Mouse (Mus musculus): Measurements from ENCODE around the gene Mmp2. TPM values are rescaled to one million over a fixed set of nuclear protein-coding genes. Genes with fewer than 3 reads are reported as not detected.
A peak's percentile ranks its signal among the peaks of the same experiment; 100 is the strongest.
"Not testable (repeated sequence)": the region's sequence is repeated elsewhere in the genome, so short reads cannot be mapped to it uniquely, and the experiment has no call there.

Gene Mmp2
- polyA plus RNA-seq (2014; fragmentation: Nextera tagmentation; extraction: Ambion mirVana): 123 and 131 TPM in 2 replicates

DNA sequence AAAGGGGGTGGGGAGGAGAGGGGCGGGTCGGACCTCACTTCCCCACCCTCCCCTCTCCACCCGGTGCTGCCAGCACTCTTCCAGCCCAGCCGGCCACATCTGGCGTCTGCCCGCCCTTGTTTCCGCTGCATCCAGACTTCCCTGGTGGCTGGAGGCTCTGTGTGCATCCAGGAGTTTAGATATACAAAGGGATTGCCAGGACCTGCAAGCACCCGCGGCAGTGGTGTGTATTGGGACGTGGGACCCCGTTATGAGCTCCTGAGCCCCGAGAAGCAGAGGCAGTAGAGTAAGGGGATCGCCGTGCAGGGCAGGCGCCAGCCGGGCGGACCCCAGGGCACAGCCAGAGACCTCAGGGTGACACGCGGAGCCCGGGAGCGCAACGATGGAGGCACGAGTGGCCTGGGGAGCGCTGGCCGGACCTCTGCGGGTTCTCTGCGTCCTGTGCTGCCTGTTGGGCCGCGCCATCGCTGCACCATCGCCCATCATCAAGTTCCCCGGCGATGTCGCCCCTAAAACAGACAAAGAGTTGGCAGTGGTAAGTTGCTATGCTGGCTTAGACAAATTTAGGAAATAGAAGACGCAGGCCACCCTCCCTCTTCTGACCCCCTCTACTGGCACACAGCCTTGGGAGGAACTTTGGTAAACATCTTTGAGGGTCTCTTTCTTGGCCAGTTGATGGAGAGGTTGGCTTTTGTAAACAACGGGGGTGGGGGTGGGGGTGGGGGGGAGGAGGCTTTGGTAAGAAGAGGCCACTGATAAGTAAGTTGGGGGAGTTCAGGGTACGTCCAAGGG lies at the start of gene Mmp2:
Gene Mmp2 (plus strand): TSS at position 49 of the 792 bp plus-strand sequence.
- Histone ChIP-seq H3K4me2 (ENCODE audit: low read length) (peak within 1 kb of the TSS; percentile 68), H3K4me3 (ENCODE audit: control insufficient read depth in 1 of 2, insufficient read depth in 1 of 2, low read depth in 1 of 2, low read length in 2 of 2) (peak within 1 kb of the TSS; percentile 52 to 71), H3K4me1 (ENCODE audit: control insufficient read depth in 2 of 2, insufficient read depth in 2 of 2, low read length in 2 of 2) (peaks cover 2 to 7% of the 10 kb centered on the region in 2 experiments; a peak in 2 of 4 replicates), H3K9ac (ENCODE audit: low read length) (peak within 1 kb of the TSS; percentile 78), H3K9me3 (ENCODE audit: control insufficient read depth, low read length) (no peaks in the 10 kb centered on the region), H3K27me3 (ENCODE audit: control insufficient read depth, insufficient read depth, low read length) (peaks cover 25% of the 10 kb centered on the region), H3K27ac (replicated peaks in 1 of 2; ENCODE audit: control insufficient read depth in 1 of 2, insufficient read depth in 1 of 2, low read depth in 2 of 2, low read length in 2 of 2) (peak within 1 kb of the TSS; percentile 73 to 85), H3K36me3 (ENCODE audit: control insufficient read depth, insufficient read depth, low read length) (peaks cover 9% of the 10 kb centered on the region; the same call in 1 of the 2 replicates)
- 1% methylated on average over 37 of the region's 37 CpGs for whole genome bisulfite sequencing
- ATAC-seq (ENCODE audit: insufficient number of reproducible peaks, insufficient read depth, low FRiP score, low read depth): peak; percentile 65

DNA sequence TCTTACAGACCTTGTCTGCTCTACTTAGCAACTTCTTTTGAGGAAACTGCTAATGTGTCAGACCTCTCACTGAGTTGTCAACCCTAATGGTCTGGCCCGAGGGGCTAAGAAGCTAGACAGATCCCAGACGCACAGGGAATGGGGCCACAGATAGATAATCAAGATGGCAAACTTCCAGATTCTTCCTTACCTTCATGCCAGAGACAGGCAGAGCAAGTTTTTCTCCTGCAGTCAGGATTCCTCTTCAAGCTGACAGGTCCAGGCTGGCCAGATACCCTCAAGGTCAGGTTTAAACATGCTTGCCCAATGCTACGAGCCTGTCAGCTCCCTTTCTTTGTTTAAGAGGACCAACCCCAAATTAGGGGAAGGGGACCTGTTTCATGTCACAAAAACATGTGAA lies 46.1 kb upstream of the Mmp2 start:
- no peak overlapping the region for H3K4me2 ChIP-seq (ENCODE audit: low read length)
- 12% methylated on average over 3 of the region's 3 CpGs for WGBS

DNA sequence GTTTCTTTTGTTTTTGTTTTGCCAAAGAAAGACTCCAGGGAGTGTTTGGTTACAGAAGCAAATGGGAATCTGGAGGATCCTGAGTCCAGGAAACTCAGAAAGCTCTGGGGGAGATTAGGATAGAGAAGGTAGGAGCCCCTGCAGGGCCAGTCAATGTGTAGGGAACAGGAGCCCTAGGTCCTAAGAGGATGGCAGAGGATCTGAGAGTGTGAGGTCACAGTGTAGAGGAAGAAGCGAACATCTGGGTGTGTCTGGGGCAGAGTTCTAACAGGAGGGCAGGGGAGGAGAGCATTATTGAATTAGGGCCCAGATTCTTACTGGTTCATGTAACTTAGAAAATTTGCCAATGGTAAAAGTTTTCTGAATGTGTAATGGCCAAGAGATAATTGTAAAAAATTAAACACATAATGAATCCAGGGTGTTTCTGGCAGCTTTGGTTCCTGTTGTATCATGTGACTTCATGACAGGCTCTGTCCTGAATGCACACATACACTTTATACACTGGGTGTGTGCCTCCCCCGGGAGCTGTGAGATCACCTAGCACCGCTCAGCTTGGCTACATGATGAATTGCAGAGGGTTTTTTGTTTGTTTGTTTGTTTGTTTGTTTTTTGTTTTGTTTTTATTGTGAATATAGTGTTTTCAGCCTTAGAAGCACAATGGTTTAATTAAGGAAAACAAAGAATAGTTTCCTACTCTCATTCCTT lies 43.0 kb upstream of the Mmp2 start:
- Histone ChIP-seq H3K36me3 (ENCODE audit: control insufficient read depth, insufficient read depth, low read length) (no peaks in the 10 kb centered on the region), H3K4me3 (ENCODE audit: control insufficient read depth in 1 of 2, insufficient read depth in 1 of 2, low read depth in 1 of 2, low read length in 2 of 2) (no peak overlapping the region), H3K9me3 (ENCODE audit: control insufficient read depth, low read length) (no peaks in the 10 kb centered on the region), H3K4me1 (ENCODE audit: control insufficient read depth in 2 of 2, insufficient read depth in 2 of 2, low read length in 2 of 2) (peaks cover 2 to 4% of the 10 kb centered on the region in 2 experiments; a peak in 2 of 4 replicates), H3K27me3 (ENCODE audit: control insufficient read depth, insufficient read depth, low read length) (no peaks in the 10 kb centered on the region; the same call in 1 of the 2 replicates), H3K9ac (ENCODE audit: low read length) (no peak overlapping the region), H3K4me2 (ENCODE audit: low read length) (no peak overlapping the region), H3K27ac (replicated peaks in 1 of 2; ENCODE audit: control insufficient read depth in 1 of 2, insufficient read depth in 1 of 2, low read depth in 2 of 2, low read length in 2 of 2) (no peak overlapping the region)
- WGBS: 74% methylated on average over 3 of the region's 3 CpGs
- no peak for ATAC-seq (ENCODE audit: insufficient number of reproducible peaks, insufficient read depth, low FRiP score, low read depth)

More for the DNA sequence above, 46.1 kb upstream of the Mmp2 start:
- no peak for ATAC-seq (ENCODE audit: insufficient number of reproducible peaks, insufficient read depth, low FRiP score, low read depth)
- H3K4me3 ChIP-seq (ENCODE audit: control insufficient read depth in 1 of 2, insufficient read depth in 1 of 2, low read depth in 1 of 2, low read length in 2 of 2): no peak overlapping the region
- no peaks in the 10 kb centered on the region for H3K9me3 ChIP-seq (ENCODE audit: control insufficient read depth, low read length)
- H3K27ac ChIP-seq (replicated peaks in 1 of 2; ENCODE audit: control insufficient read depth in 1 of 2, insufficient read depth in 1 of 2, low read depth in 2 of 2, low read length in 2 of 2): no peak overlapping the region
- no peak overlapping the region for H3K9ac ChIP-seq (ENCODE audit: low read length)
- no peaks in the 10 kb centered on the region for H3K36me3 ChIP-seq (ENCODE audit: control insufficient read depth, insufficient read depth, low read length)
- peaks cover 2 to 4% of the 10 kb centered on the region in 2 experiments; a peak in 2 of 4 replicates for H3K4me1 ChIP-seq (ENCODE audit: control insufficient read depth in 2 of 2, insufficient read depth in 2 of 2, low read length in 2 of 2)
- no peaks in the 10 kb centered on the region; the same call in 1 of the 2 replicates for H3K27me3 ChIP-seq (ENCODE audit: control insufficient read depth, insufficient read depth, low read length)

DNA sequence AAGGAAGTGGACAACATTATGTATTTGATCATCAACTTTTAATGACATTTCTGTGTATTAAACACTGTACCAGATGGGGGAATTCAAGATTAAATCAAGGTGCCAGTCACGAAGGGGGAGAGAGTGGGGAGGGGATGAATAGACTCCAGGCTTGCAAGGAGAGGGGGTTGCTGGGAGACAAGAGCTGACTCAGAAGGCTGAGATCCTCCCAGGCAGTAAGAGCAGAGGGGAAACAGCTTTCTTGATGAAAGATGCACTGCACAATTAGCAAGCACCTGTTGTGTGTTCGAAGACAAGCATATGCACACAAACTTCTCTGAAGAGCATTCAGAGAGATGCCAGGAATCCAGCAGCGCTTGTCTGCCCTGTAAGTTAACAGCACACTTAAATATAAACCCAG lies 36.3 kb upstream of the Mmp2 start:
- Histone ChIP-seq H3K9me3 (ENCODE audit: control insufficient read depth, low read length) (no peaks in the 10 kb centered on the region), H3K27me3 (ENCODE audit: control insufficient read depth, insufficient read depth, low read length) (no peaks in the 10 kb centered on the region), H3K4me2 (ENCODE audit: low read length) (no peak overlapping the region), H3K9ac (ENCODE audit: low read length) (no peak overlapping the region), H3K36me3 (ENCODE audit: control insufficient read depth, insufficient read depth, low read length) (no peaks in the 10 kb centered on the region), H3K27ac (replicated peaks in 1 of 2; ENCODE audit: control insufficient read depth in 1 of 2, insufficient read depth in 1 of 2, low read depth in 2 of 2, low read length in 2 of 2) (no peak overlapping the region), H3K4me3 (ENCODE audit: control insufficient read depth in 1 of 2, insufficient read depth in 1 of 2, low read depth in 1 of 2, low read length in 2 of 2) (no peak overlapping the region), H3K4me1 (ENCODE audit: control insufficient read depth in 2 of 2, insufficient read depth in 2 of 2, low read length in 2 of 2) (no peaks in the 10 kb centered on the region)
- no peak for ATAC-seq (ENCODE audit: insufficient number of reproducible peaks, insufficient read depth, low FRiP score, low read depth)
- 70% methylated on average over 3 of the region's 3 CpGs for WGBS

DNA sequence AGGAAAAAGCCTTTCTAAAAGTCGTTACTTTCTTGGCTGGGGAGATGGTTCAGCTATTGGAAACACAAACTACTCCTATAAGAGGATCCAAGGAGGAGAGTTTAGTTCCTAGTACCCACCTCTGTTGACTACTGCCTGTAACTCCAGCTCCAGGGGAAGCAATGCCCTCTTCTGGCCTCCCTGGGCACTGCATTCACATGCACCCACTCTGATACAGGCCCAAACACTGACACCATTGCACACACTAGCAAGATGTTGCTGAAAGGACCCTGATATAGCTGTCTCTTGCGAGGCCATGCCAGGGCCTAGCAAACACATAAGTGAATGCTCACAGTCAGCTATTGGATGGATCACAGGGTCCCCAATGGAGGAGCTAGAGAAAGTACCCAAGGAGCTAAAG lies 35.1 kb upstream of the Mmp2 start:
- H3K36me3 ChIP-seq (ENCODE audit: control insufficient read depth, insufficient read depth, low read length); H3K9ac ChIP-seq (ENCODE audit: low read length); H3K27ac ChIP-seq (replicated peaks in 1 of 2; ENCODE audit: control insufficient read depth in 1 of 2, insufficient read depth in 1 of 2, low read depth in 2 of 2, low read length in 2 of 2); H3K27me3 ChIP-seq (ENCODE audit: control insufficient read depth, insufficient read depth, low read length); H3K4me3 ChIP-seq (ENCODE audit: control insufficient read depth in 1 of 2, insufficient read depth in 1 of 2, low read depth in 1 of 2, low read length in 2 of 2); ATAC-seq (ENCODE audit: insufficient number of reproducible peaks, insufficient read depth, low FRiP score, low read depth); H3K4me2 ChIP-seq (ENCODE audit: low read length); H3K9me3 ChIP-seq (ENCODE audit: control insufficient read depth, low read length); H3K4me1 ChIP-seq (ENCODE audit: control insufficient read depth in 2 of 2, insufficient read depth in 2 of 2, low read length in 2 of 2): not testable (repeated sequence)
- 68% methylated on average over 2 of the region's 2 CpGs for WGBS

DNA sequence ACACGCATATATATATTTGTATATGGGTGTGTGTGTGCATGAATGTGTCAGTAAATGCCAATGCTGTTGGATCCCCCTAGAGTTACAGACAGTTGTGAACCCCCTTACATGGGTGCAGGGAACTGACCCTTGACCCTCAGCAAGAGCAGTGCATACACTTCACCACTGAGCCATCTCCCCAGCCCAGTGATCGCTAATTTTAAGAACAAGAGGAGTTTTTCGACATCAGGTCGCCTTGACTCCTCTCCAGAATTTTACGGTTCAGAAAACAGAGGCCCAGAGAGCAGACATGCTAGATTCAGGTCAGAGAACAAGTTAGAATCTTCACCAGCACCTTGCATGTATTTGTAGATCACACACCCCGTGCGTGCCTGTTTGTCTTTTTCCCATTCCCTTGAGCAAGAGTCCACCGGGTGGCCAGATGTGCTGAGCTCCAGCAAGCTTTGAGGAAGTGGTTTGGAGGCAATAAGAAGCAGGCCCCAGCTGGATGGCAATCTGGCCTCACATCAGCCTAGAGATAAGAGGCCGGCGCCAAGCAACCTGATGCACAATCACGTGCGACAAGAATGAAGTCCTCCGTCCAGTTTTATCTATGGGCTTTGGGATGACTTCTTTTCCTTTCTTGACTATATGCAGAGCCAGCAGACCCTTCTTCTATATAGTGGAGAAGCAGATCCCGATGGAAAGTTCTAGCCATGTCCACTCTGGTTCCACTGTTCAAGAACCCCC lies 33.1 kb upstream of the Mmp2 start:
- no peak for ATAC-seq (ENCODE audit: insufficient number of reproducible peaks, insufficient read depth, low FRiP score, low read depth)
- 59% methylated on average over 14 of the region's 14 CpGs for WGBS
- Histone ChIP-seq H3K9me3 (ENCODE audit: control insufficient read depth, low read length) (no peaks in the 10 kb centered on the region), H3K27me3 (ENCODE audit: control insufficient read depth, insufficient read depth, low read length) (no peaks in the 10 kb centered on the region), H3K36me3 (ENCODE audit: control insufficient read depth, insufficient read depth, low read length) (no peaks in the 10 kb centered on the region), H3K4me2 (ENCODE audit: low read length) (no peak overlapping the region), H3K4me1 (ENCODE audit: control insufficient read depth in 2 of 2, insufficient read depth in 2 of 2, low read length in 2 of 2) (no peaks in the 10 kb centered on the region), H3K9ac (ENCODE audit: low read length) (no peak overlapping the region), H3K27ac (replicated peaks in 1 of 2; ENCODE audit: control insufficient read depth in 1 of 2, insufficient read depth in 1 of 2, low read depth in 2 of 2, low read length in 2 of 2) (no peak overlapping the region), H3K4me3 (ENCODE audit: control insufficient read depth in 1 of 2, insufficient read depth in 1 of 2, low read depth in 1 of 2, low read length in 2 of 2) (no peak overlapping the region)

DNA sequence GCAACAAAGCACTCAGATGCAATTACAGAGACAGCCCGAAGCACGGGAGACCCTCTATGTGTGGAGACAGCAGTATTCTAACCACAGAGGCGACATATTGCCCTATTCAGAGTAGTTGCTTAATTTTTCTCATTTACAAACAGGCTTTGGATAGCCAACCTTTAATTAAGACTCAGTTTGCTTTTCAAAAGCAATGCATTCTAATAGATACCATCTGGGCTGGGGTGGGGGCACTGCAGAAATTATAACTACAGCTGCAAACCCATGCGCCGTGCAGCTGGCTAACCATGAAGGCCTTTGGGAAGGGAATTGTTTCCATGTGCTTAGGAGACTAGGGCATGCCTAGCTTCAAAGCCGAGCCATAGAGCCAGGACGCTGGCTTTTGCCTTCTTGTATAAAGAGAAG lies 29.6 kb upstream of the Mmp2 start:
- 0 out of 4 replicates have a peak, but pooled peaks cover 0 to 2% of the 10 kb centered on the region in 2 experiments for H3K4me1 ChIP-seq (ENCODE audit: control insufficient read depth in 2 of 2, insufficient read depth in 2 of 2, low read length in 2 of 2)
- no peaks in the 10 kb centered on the region for H3K9me3 ChIP-seq (ENCODE audit: control insufficient read depth, low read length)
- H3K4me3 ChIP-seq (ENCODE audit: control insufficient read depth in 1 of 2, insufficient read depth in 1 of 2, low read depth in 1 of 2, low read length in 2 of 2): no peak overlapping the region
- H3K4me2 ChIP-seq (ENCODE audit: low read length): no peak overlapping the region
- 77% methylated on average over 7 of the region's 7 CpGs for WGBS
- no peaks in the 10 kb centered on the region for H3K27me3 ChIP-seq (ENCODE audit: control insufficient read depth, insufficient read depth, low read length)
- no peak for ATAC-seq (ENCODE audit: insufficient number of reproducible peaks, insufficient read depth, low FRiP score, low read depth)
- H3K36me3 ChIP-seq (ENCODE audit: control insufficient read depth, insufficient read depth, low read length): no peaks in the 10 kb centered on the region
- no peak overlapping the region for H3K9ac ChIP-seq (ENCODE audit: low read length)
- H3K27ac ChIP-seq (replicated peaks in 1 of 2; ENCODE audit: control insufficient read depth in 1 of 2, insufficient read depth in 1 of 2, low read depth in 2 of 2, low read length in 2 of 2): no peak overlapping the region

Measured in heart, embryonic 14.5 days (tissue).